Mouse (Mus musculus) heart, adult 11 months (tissue): ENCODE measurements around the gene Tfap2d.

Experiments used
- DNase-seq: peaks from one replicate; pipeline ENCODE4 v3.0.0; 2022

Gene Tfap2d

GRCm38 (mm10) chr1:19211033-19211405 is 108.2 kb downstream of the Tfap2d start:
- DNase-seq, result no peak

- no peak for DNase-seq
Observed at GRCm38 (mm10) chr1:19211546-19212154, 108.8 kb downstream of the Tfap2d start.

DNA sequence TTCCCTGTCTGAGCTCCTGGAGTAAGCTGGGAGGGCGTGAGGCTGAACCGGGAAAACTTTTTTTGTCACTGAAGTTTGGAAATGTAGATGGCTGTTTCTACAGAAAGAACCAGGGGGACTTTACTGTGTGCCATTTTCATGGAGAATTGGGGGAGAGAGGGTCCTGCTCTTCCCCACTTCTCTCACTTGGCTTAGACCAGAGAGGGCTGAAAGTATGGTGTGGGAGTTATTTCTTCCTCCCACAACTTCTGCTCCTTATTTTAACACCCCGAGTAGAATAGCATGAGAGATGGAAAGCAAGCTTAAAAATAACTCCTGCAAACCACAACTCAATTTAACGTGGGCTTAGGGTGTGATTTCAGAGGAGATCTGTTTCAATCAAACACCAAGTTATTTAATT is 109.9 kb downstream of the Tfap2d start:
- no peak for DNase-seq

DNA sequence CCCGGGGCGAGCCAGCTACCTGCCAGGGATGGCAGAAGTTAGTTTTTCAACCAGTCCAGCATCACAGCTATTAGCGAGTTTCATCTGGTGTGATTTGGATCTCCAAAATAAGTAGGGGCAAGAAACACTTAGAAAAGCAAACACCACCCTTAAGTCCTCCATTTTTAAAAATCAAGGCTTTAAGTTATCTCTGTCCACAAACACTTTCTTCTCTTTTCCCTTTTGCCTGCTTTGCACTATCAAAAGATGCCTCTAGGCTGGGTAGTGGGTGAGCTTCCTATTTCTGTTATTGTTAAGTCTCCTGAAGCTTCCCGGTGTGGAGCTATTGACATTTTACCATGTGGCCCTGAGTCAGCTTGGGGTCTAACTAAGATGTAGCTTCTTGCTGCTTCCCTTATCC is 110.3 kb downstream of the Tfap2d start:
- DNase-seq, result no peak

GRCm38 (mm10) chr1:19213851-19214395 is 111.1 kb downstream of the Tfap2d start:
- DNase-seq, result no peak
